Mouse (Mus musculus): ENCODE measurements around the gene Gse1.

Gse1 gene

GRCm38 (mm10) chr8:120454404-120454803 is 226.1 kb downstream of the Gse1 start:
- no peak for DNase-seq (ENCODE audit: low read depth)

GRCm38 (mm10) chr8:120460375-120460774 is 232.1 kb downstream of the Gse1 start:
- no peak for DNase-seq (ENCODE audit: low read depth)

DNA sequence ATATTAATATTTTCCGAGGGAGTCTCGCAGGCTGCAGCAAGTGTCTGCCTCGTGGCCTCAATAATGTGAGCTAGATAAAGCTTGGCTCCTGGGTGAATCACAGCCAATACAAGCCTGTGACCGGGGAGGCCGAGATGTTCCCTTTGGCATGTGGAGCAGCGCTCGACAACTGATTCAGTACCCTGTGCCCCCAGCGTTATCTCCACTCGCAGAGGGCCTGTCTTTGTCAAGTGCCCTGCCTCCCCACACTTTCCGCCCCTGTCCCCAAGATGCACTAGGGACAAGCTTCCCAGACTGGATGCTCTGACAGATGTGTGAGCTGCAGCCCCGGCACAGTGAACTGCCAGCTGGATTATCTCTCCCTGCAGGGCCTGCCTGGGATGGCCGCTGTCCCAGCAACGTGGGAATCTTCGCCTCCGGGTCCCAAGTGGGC is 233.9 kb downstream of the Gse1 start:
- no peak for DNase-seq (ENCODE audit: low read depth)

GRCm38 (mm10) chr8:120462611-120463010 is 234.4 kb downstream of the Gse1 start:
- DNase-seq (ENCODE audit: low read depth): no peak

GRCm38 (mm10) chr8:120463918-120464584 is 235.8 kb downstream of the Gse1 start:
- DNase-seq (ENCODE audit: low read depth): no peak

DNA sequence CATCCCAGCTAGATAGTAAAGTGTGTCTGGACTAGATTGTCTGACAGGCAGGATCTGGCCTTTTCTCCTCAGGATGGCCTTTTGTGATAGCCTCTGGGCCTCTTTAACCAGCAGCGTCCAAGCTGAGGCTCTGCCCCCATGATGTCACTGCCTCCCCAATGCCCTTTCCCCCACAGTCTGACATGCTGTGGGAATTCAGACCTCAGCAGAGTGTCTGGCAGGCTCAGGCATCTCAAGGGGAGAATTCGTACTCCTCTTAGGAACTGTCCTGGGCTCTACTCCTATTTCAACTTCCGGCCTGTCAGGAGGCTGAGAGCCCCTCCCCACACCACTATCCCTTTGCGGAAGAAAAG is 236.3 kb downstream of the Gse1 start:
- no peak for DNase-seq (ENCODE audit: low read depth)

- DNase-seq (ENCODE audit: low read depth): no peak
These were observed 237.5 kb downstream of the Gse1 start for GRCm38 (mm10) chr8:120465710-120466109.

GRCm38 (mm10) chr8:120466266-120466665 is 238.0 kb downstream of the Gse1 start:
- DNase-seq (ENCODE audit: low read depth): no peak

DNA sequence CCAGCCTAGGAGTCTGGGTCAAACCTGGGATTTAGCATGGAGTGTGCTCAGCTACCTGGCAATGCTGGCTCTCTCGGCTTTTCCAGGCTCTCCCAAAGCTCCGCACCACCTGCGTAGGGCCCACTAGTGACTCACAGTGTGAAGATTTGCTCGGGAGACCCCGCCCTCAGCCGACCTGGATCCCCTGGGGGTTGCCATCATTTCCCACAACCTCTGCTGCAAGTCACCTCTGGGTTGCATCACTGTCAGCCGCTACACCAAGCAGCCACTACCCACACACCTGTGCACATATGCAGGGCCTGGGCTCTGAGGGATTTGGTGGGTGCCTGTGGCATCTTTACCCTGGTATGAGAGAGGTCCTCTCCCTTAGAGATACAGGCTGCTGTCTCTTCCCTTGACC is 239.3 kb downstream of the Gse1 start:
- DNase-seq (ENCODE audit: low read depth): no peak

DNA sequence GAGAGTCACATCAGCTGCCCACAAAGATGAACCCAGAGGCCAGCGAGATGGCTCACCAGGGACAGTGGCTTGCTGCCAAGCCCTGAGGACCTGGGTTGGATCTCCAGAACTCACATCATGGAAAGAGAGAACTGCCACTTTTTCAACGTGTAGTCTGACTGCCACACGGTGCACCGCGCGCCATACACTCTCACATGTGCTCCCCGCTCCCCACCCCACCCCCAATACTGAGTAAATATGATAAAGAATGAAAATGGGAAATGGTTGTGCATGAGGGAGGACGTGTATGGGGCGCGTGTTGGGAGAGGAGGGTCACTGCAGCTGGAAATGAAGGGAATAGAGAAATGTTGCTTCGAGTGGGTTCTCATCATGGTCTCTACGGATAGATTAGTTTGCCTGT is 241.9 kb downstream of the Gse1 start:
- no peak for DNase-seq (ENCODE audit: low read depth)

DNA sequence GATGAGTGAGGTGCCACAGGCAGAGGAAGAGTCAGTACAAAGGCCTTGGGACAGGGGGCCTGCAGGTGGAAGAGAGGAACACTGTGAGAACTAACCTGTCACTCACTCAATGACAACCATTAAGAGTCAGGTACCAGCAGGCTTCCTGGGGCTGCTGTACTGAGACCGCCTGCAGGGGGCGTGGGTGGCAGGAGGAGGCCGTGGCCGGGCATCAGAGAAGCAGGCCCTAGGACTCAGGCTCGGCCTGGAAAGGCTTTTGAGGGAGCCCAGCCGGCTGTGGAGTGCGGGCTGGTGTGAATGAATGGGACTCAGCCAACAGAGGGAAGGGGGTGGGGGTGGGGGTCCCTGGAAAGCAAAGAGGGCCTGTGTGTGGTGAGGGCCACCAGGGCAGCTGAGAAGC is 242.9 kb downstream of the Gse1 start:
- DNase-seq (ENCODE audit: low read depth): no peak

GRCm38 (mm10) chr8:120471752-120472151 is 243.5 kb downstream of the Gse1 start:
- DNase-seq (ENCODE audit: low read depth): no peak

DNA sequence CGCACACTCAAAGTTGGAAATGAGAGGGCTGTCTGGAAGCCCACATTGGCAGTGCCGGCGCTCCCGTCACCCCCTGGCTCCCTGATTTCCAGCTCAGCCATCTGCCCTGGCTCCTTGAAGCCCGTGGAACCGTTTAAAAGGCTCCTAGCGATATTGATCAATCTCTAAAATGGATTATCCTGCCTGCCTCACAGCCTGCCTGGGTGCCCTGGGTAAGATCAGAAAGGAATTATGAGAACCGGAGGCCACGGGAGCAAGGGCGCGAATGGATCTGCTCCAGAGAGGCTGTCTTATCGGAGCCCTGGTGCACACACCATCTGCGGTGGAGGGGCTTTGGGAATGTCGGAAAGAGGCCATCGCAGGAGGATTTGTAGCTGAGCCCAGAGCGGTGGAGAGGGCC is 244.0 kb downstream of the Gse1 start:
- no peak for DNase-seq (ENCODE audit: low read depth)

- DNase-seq (ENCODE audit: low read depth): no peak
These were observed 245.6 kb downstream of the Gse1 start for GRCm38 (mm10) chr8:120473729-120474364.

DNA sequence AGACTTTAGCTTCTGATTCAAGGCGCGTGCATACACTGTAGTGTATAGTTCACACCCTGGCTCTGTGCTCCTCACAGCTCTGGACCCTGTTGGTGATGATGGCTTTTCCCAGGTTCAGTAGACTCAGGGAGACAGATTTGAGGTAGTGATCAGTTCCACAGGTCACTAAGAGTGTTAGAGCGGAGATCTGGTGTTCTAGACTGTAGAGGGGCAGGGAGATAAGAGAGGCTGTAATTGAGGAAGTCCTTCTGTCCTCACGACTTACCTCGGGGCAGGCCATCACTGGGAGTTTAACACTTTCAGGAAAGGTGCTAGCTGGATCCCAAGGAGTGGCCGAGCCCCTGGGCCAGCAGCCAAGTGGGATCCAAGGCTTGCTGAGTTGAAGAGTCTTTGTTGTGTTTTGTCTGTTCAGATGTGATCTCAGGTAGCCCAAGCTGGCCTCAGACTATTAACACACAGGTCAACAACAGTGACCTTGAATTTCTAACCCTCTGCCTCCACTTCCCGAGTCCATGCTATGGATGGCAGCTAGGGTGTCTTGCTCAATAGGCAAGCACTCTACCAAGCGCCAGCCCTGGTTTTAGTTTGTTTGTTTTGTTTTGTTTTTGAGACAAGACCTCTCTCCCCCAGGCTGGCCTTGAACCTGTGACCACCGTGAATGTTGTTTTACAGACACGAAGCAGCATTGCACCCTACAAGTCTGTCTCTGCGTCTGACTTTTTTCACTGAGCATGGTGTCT is 246.4 kb downstream of the Gse1 start:
- no peak for DNase-seq (ENCODE audit: low read depth)

DNA sequence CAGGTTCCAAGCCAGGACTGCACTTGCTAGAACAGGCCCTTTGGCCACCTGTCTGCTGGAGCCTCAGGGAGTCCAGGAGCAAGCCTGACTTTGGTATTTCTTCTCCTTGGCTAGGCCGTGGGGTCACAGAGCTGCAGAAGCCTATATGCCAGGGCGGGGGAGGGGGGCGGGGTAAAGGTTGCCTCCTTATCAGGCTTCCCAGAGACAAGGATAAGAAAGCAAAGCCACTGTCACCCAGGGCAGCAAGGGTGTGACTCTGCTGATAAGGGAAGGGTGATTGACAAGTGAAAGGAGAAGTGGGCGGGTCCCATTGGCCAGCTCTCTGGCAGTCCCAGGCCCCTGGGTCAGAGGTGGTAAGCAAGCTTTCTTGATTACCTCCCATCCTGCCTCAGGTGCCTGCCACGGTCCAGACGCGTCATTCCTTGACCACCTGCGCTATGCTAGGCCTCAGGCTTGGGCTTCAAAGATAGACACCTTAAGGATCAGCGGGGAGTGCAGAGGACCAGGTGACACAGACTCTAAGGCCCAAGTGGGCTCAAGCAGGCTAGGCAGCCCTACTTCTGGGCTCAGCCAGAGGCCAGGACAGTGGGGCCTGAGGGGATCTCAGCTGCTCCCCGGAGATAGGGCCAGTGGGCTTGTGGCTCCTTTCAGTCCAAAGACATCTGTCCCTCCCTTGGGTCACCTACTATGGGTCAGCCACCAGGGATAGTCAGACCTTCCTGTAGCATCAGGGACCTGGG is 247.4 kb downstream of the Gse1 start:
- DNase-seq (ENCODE audit: low read depth): no peak

- DNase-seq (ENCODE audit: low read depth): no peak
These were observed 248.7 kb downstream of the Gse1 start for GRCm38 (mm10) chr8:120476711-120477575.

DNA sequence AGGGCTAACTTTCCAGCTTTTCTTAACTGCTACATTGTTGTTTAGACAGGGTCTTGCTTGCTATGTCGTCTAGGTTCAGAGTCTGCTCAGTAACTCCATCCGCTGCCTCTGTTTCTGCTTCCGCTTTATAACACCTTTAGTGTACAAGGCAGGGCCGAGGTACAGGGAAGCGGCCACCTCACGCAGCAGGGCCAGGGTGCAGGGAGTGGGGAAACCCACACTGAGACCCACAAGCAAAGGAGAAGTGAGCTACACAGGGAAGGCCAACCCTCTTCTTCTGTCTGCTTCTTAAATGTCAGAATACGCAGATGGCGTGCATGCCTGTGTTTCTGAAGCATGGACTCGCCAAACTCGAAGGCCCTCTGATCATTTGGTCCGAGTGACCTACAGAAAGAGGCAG is 250.5 kb downstream of the Gse1 start:
- no peak for DNase-seq (ENCODE audit: low read depth)

DNA sequence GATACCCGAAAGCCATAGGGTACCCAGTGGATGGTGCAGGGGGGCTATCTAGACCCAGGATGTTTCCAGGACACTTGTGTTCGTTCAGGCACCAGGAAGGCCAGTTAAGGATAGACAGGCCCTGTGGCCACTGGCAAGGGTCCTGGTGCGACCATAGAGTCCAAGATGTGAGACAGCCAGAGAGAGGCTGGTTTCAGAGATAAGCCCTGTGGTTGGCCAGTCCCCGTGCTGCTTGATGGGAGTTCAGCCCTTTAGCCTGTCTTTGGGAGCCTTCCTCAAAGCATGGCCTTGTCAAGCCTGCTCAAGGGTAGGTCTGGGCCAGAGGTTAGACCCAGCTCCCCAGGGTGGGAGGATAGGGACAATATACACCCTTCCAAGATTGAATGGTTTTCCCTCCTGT is 251.4 kb downstream of the Gse1 start:
- DNase-seq (ENCODE audit: low read depth): no peak

GRCm38 (mm10) chr8:120482015-120482689 is 253.9 kb downstream of the Gse1 start:
- no peak for DNase-seq (ENCODE audit: low read depth)

DNA sequence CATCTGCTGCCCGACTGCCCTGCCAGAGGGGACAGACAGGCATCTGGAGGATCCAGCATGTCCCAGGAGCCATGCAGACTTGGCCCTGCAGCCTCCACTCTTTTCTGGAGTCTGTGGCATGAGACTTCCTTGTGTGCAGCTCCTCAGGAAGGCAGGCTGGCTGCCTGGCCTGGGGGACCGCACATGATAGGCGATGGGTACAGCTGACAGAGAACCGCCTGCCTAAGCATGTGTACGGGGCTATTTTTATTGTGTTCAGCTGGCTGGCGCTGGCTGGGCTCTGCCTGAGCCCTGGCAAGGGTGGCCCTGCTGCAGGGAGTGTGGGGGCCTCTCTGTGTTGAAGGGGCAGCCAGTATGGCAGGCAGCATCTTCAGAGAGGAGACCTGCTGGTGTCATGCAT is 256.2 kb downstream of the Gse1 start:
- DNase-seq (ENCODE audit: low read depth): no peak

All from fibroblast of lung, adult 2 months (primary cell).